Comparison of ENCODE assay signal across 7 mouse cellular contexts in genomic region chr17:46681466-46682118, GRCm38 (mm10). TPM values are rescaled to one million over a fixed set of nuclear protein-coding genes. Genes with fewer than 3 reads are reported as not detected.
A peak's percentile ranks its signal among the peaks of the same experiment; 100 is the strongest.
DNase-seq lines count a peak whose midpoint lies in the region; ATAC-seq lines count a peak whose summit lies in the region.

No protein-coding gene starts in this region.

- H3K36me3 ChIP-seq in megakaryocyte, embryonic 14.5 days (replicated peaks; ENCODE audit: low read length), result peaks cover 76% of the 10 kb centered on the region
- H3K36me3 ChIP-seq in forebrain, embryonic 11.5 days (ENCODE audit: control insufficient read depth, insufficient read depth, low read length), result peaks cover 12% of the 10 kb centered on the region; the same call in 1 of the 2 replicates
- H3K36me3 ChIP-seq in limb, embryonic 12.5 days, result peaks cover 62% of the 10 kb centered on the region
- H3K36me3 ChIP-seq in stomach, embryonic 15.5 days, result peaks cover 49% of the 10 kb centered on the region

- DNase-seq in forebrain, embryonic 11.5 days (ENCODE audit: low spot score), result no peak
- DNase-seq in adipocyte (ENCODE audit: low spot score), result no peak
- DNase-seq in left cerebral cortex, adult 11 months (ENCODE audit: low spot score), result no peak

- WGBS in forebrain, embryonic 11.5 days, result 29% methylated on average over 12 of the region's 12 CpGs
- WGBS in limb, embryonic 12.5 days, result 25% methylated on average over 12 of the region's 12 CpGs
- 24% methylated on average over 12 of the region's 12 CpGs for WGBS in stomach, embryonic 15.5 days

- H3K9me3 ChIP-seq in megakaryocyte, embryonic 14.5 days, result no peaks in the 10 kb centered on the region
- H3K9me3 ChIP-seq in forebrain, embryonic 11.5 days (ENCODE audit: control insufficient read depth, low read length), result no peaks in the 10 kb centered on the region
- H3K9me3 ChIP-seq in limb, embryonic 12.5 days, result no peaks in the 10 kb centered on the region
- no peaks in the 10 kb centered on the region for H3K9me3 ChIP-seq in stomach, embryonic 15.5 days

- H3K27ac ChIP-seq in forebrain, embryonic 11.5 days (ENCODE audit: low read depth, low read length), result 0 out of 2 replicates have a peak overlapping the region, but pooled peaks have one; percentile 1
- peak overlapping the region; percentile 76 for H3K27ac ChIP-seq in limb, embryonic 12.5 days
- peak overlapping the region; percentile 19 for H3K27ac ChIP-seq in stomach, embryonic 15.5 days

- ATAC-seq in megakaryocyte, adult 5-6 weeks (ENCODE audit: poor library complexity, severe bottlenecking), result no peak
- ATAC-seq in forebrain, embryonic 11.5 days (replicated peaks; ENCODE audit: low FRiP score), result no peak
- ATAC-seq in limb, embryonic 12.5 days (ENCODE audit: insufficient number of reproducible peaks, insufficient read depth, low FRiP score, low TSS enrichment, low read depth), result no peak
- ATAC-seq in stomach, embryonic 15.5 days (ENCODE audit: insufficient read depth, low FRiP score, low read depth), result no peak

- peak overlapping the region; percentile 66 for H3K4me2 ChIP-seq in forebrain, embryonic 11.5 days (ENCODE audit: low read depth, low read length, severe bottlenecking)
- H3K4me2 ChIP-seq in limb, embryonic 12.5 days, result peak overlapping the region; percentile 88
- peak overlapping the region; percentile 81 for H3K4me2 ChIP-seq in stomach, embryonic 15.5 days

- H3K27me3 ChIP-seq in megakaryocyte, embryonic 14.5 days (replicated peaks), result no peaks in the 10 kb centered on the region
- H3K27me3 ChIP-seq in forebrain, embryonic 11.5 days (ENCODE audit: control insufficient read depth, insufficient read depth, low read length), result no peaks in the 10 kb centered on the region
- H3K27me3 ChIP-seq in limb, embryonic 12.5 days, result no peaks in the 10 kb centered on the region
- no peaks in the 10 kb centered on the region for H3K27me3 ChIP-seq in stomach, embryonic 15.5 days (replicated peaks)

- peaks cover 49% of the 10 kb centered on the region for H3K4me1 ChIP-seq in megakaryocyte, embryonic 14.5 days
- H3K4me1 ChIP-seq in forebrain, embryonic 11.5 days (replicated peaks; ENCODE audit: control insufficient read depth, insufficient read depth, low read length), result peaks cover 8% of the 10 kb centered on the region; the same call in 1 of the 2 replicates
- peaks cover 31% of the 10 kb centered on the region for H3K4me1 ChIP-seq in limb, embryonic 12.5 days (replicated peaks)
- peaks cover 26% of the 10 kb centered on the region for H3K4me1 ChIP-seq in stomach, embryonic 15.5 days

- H3K4me3 ChIP-seq in megakaryocyte, embryonic 14.5 days (replicated peaks), result peak overlapping the region; percentile 95
- peak overlapping the region; percentile 84 for H3K4me3 ChIP-seq in forebrain, embryonic 11.5 days (ENCODE audit: low read depth, low read length)
- H3K4me3 ChIP-seq in limb, embryonic 12.5 days (replicated peaks), result peak overlapping the region; percentile 86
- H3K4me3 ChIP-seq in stomach, embryonic 15.5 days (replicated peaks), result peak overlapping the region; percentile 97

- peak overlapping the region; percentile 55 for H3K9ac ChIP-seq in forebrain, embryonic 11.5 days (ENCODE audit: low read length)
- peak overlapping the region; percentile 63 for H3K9ac ChIP-seq in limb, embryonic 12.5 days (replicated peaks)
- H3K9ac ChIP-seq in stomach, embryonic 15.5 days, result peak overlapping the region; percentile 33

RNA-seq across cellular contexts. Expression of gene Klhdc3, which starts 0.9 kb away (rescaled TPM):
- polyA plus RNA-seq in megakaryocyte, embryonic 14.5 days (2012; ENCODE audit: insufficient read depth, low replicate concordance), result 322 and 388 TPM in 2 replicates
- total RNA-seq in megakaryocyte, adult 5-6 weeks (2015), result 27.0 and 32.0 TPM in 2 replicates
- total RNA-seq in megakaryocyte, adult 5-6 weeks (2017), result 14.7 and 16.6 TPM in 2 replicates
- polyA plus RNA-seq in forebrain, embryonic 11.5 days (2014; fragmentation: Nextera tagmentation; extraction: Ambion mirVana), result 117 and 129 TPM in 2 replicates
- polyA plus RNA-seq in limb, embryonic 12.5 days (2016; fragmentation: Nextera tagmentation; extraction: Ambion mirVana), result 117 and 122 TPM in 2 replicates
- polyA plus RNA-seq in stomach, embryonic 15.5 days (2015; fragmentation: Nextera tagmentation; extraction: Ambion mirVana), result 102 and 103 TPM in 2 replicates

RNA-seq across cellular contexts. Expression of gene Mea1, which starts 3.0 kb away (rescaled TPM):
- polyA plus RNA-seq in megakaryocyte, embryonic 14.5 days (2012; ENCODE audit: insufficient read depth, low replicate concordance), result 145 and 216 TPM in 2 replicates
- total RNA-seq in megakaryocyte, adult 5-6 weeks (2015), result 43.5 and 57.6 TPM in 2 replicates
- total RNA-seq in megakaryocyte, adult 5-6 weeks (2017), result 68.3 and 81.4 TPM in 2 replicates
- 167 and 187 TPM in 2 replicates for polyA plus RNA-seq in forebrain, embryonic 11.5 days (2014; fragmentation: Nextera tagmentation; extraction: Ambion mirVana)
- 137 and 150 TPM in 2 replicates for polyA plus RNA-seq in limb, embryonic 12.5 days (2016; fragmentation: Nextera tagmentation; extraction: Ambion mirVana)
- polyA plus RNA-seq in stomach, embryonic 15.5 days (2015; fragmentation: Nextera tagmentation; extraction: Ambion mirVana), result 145 and 153 TPM in 2 replicates

RNA-seq across cellular contexts. Expression of gene Rrp36, which starts 7.4 kb away (rescaled TPM):
- polyA plus RNA-seq in megakaryocyte, embryonic 14.5 days (2012; ENCODE audit: insufficient read depth, low replicate concordance), result 9.4 and 30.6 TPM in 2 replicates
- total RNA-seq in megakaryocyte, adult 5-6 weeks (2015), result 9.6 and 10.6 TPM in 2 replicates
- total RNA-seq in megakaryocyte, adult 5-6 weeks (2017), result 62.2 and 75.0 TPM in 2 replicates
- 61.0 and 64.1 TPM in 2 replicates for polyA plus RNA-seq in forebrain, embryonic 11.5 days (2014; fragmentation: Nextera tagmentation; extraction: Ambion mirVana)
- polyA plus RNA-seq in limb, embryonic 12.5 days (2016; fragmentation: Nextera tagmentation; extraction: Ambion mirVana), result 68.8 and 70.0 TPM in 2 replicates
- 53.2 and 57.2 TPM in 2 replicates for polyA plus RNA-seq in stomach, embryonic 15.5 days (2015; fragmentation: Nextera tagmentation; extraction: Ambion mirVana)

RNA-seq across cellular contexts. Expression of gene Ppp2r5d, which starts 23.3 kb away (rescaled TPM):
- polyA plus RNA-seq in megakaryocyte, embryonic 14.5 days (2012; ENCODE audit: insufficient read depth, low replicate concordance), result 33.5 and 37.7 TPM in 2 replicates
- 22.8 and 24.4 TPM in 2 replicates for total RNA-seq in megakaryocyte, adult 5-6 weeks (2015)
- 48.9 and 49.7 TPM in 2 replicates for total RNA-seq in megakaryocyte, adult 5-6 weeks (2017)
- polyA plus RNA-seq in forebrain, embryonic 11.5 days (2014; fragmentation: Nextera tagmentation; extraction: Ambion mirVana), result 140 TPM in 2 replicates
- polyA plus RNA-seq in limb, embryonic 12.5 days (2016; fragmentation: Nextera tagmentation; extraction: Ambion mirVana), result 108 and 117 TPM in 2 replicates
- 72.8 and 86.7 TPM in 2 replicates for polyA plus RNA-seq in stomach, embryonic 15.5 days (2015; fragmentation: Nextera tagmentation; extraction: Ambion mirVana)

RNA-seq across cellular contexts. Expression of gene Pex6, which starts 29.7 kb away (rescaled TPM):
- 17.1 and 19.8 TPM in 2 replicates for polyA plus RNA-seq in megakaryocyte, embryonic 14.5 days (2012; ENCODE audit: insufficient read depth, low replicate concordance)
- 7.6 and 8.1 TPM in 2 replicates for total RNA-seq in megakaryocyte, adult 5-6 weeks (2015)
- total RNA-seq in megakaryocyte, adult 5-6 weeks (2017), result 8.1 and 9.7 TPM in 2 replicates
- polyA plus RNA-seq in forebrain, embryonic 11.5 days (2014; fragmentation: Nextera tagmentation; extraction: Ambion mirVana), result 21.4 and 22.7 TPM in 2 replicates
- 37.7 and 42.1 TPM in 2 replicates for polyA plus RNA-seq in limb, embryonic 12.5 days (2016; fragmentation: Nextera tagmentation; extraction: Ambion mirVana)
- 24.9 and 27.1 TPM in 2 replicates for polyA plus RNA-seq in stomach, embryonic 15.5 days (2015; fragmentation: Nextera tagmentation; extraction: Ambion mirVana)

Comparison
In these comparisons a context has a peak if more than half of its experiments do, and no peak if none do; other contexts are left out.
1. H3K27ac ChIP-seq: peak in every context shown above with its lines; median percentile 76 in limb, embryonic 12.5 days; 19 in stomach, embryonic 15.5 days; 1 in forebrain, embryonic 11.5 days.